Mouse (Mus musculus): ENCODE measurements around the gene Wwox. TPM values are rescaled to one million over a fixed set of nuclear protein-coding genes. Genes with fewer than 3 reads are reported as not detected.

Gene Wwox
- 10.4 and 11.4 TPM in 2 replicates for polyA plus RNA-seq (2016; fragmentation: Nextera tagmentation; extraction: Ambion mirVana)

DNA sequence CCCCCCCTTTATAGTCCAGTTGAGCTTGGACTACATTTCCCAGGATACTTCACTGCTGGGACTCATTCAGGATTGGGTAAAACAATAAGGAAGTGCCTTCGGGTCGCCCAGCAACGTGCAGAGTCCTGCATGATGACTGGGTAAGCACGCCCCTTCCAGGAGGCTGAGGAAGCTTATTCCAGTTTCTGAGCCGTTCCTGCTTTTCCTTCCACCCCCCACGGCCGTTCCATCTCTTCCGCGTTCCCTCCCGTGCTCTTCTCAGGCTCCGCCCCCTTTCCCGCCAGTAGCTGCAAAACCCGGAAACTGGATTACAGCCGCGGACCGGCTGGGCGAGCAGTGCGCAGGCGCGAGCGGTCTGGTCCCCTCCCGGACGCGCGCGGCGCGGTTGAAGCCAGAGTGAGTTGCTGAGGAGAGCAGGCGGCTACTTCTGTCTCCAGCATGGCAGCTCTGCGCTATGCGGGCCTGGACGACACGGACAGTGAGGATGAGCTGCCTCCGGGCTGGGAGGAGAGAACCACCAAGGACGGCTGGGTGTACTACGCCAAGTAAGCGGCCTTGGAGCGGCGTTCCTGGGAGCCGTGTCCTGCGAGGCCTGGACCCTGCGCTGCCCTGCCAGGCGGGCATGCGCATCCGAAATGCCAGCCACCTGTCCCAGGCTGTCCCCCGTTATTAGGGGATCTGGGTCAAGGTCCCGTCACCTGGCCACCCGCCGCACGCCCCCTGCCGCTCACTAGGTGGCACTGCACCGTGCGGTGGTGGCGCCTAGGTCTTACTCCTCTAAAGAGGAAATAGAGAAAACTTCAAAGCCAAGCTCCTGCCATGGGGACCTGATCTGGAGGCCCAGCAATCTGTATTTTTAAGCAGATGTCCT is at the start of gene Wwox:
Gene Wwox (plus strand): TSS at position 322 of the 871 bp plus-strand sequence.
- WGBS = under 1% methylated on average over 54 of the region's 54 CpGs

GRCm38 (mm10) chr8:114390465-114391254 is 48.8 kb upstream of the Wwox start:
- Histone ChIP-seq H3K4me1 (replicated peaks) (no peaks in the 10 kb centered on the region), H3K4me3 (no peak overlapping the region), H3K27me3 (replicated peaks) (no peaks in the 10 kb centered on the region), H3K36me3 (no peaks in the 10 kb centered on the region), H3K4me2 (no peak overlapping the region), H3K9ac (no peak overlapping the region), H3K9me3 (replicated peaks) (no peaks in the 10 kb centered on the region), H3K27ac (ENCODE audit: poor library complexity, severe bottlenecking) (no peak overlapping the region)
- WGBS = 79% methylated on average over 12 of the region's 13 CpGs
- no peak for ATAC-seq (ENCODE audit: insufficient number of reproducible peaks, low FRiP score)

More for the DNA sequence above, at the start of gene Wwox:
- Histone ChIP-seq H3K9me3 (replicated peaks) (no peaks in the 10 kb centered on the region), H3K27ac (ENCODE audit: poor library complexity, severe bottlenecking) (peak within 1 kb of the TSS; percentile 63), H3K9ac (peak within 1 kb of the TSS; percentile 74), H3K4me3 (peak within 1 kb of the TSS; percentile 62), H3K4me2 (peak within 1 kb of the TSS; percentile 79), H3K27me3 (replicated peaks) (no peaks in the 10 kb centered on the region), H3K4me1 (replicated peaks) (peaks cover 7% of the 10 kb centered on the region), H3K36me3 (no peaks in the 10 kb centered on the region)
- peak; percentile 97 for ATAC-seq (ENCODE audit: insufficient number of reproducible peaks, low FRiP score)

- Histone ChIP-seq H3K27me3 (replicated peaks) (no peaks in the 10 kb centered on the region), H3K9me3 (replicated peaks) (no peaks in the 10 kb centered on the region), H3K9ac (no peak overlapping the region), H3K4me1 (replicated peaks) (0 out of 2 replicates have a peak, but pooled peaks cover 5% of the 10 kb centered on the region), H3K27ac (ENCODE audit: poor library complexity, severe bottlenecking) (no peak overlapping the region), H3K36me3 (no peaks in the 10 kb centered on the region), H3K4me2 (no peak overlapping the region), H3K4me3 (no peak overlapping the region)
- ATAC-seq (ENCODE audit: insufficient number of reproducible peaks, low FRiP score) = no peak
- 72% methylated on average over 5 of the region's 5 CpGs for WGBS
Measured at GRCm38 (mm10) chr8:114398326-114398725, 41.1 kb upstream of the Wwox start.

DNA sequence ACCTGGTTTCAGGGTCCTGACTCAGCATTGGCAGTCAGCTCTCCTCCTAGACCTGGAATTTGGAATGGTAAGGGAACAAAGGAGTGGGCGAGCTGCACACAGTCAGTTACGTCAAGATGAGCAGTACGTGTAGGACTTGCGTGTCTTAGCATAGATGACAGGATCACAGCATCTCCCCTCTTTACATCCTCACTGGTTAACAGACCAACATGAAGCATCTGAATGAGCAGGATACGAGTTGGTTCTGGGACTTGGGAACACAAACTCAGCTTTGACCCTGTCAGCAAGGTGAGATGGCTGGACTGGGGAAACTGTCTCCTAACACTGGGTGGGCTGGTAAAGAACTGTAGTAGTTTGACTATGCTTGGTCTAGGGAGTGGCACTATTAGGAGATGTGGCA is 40.2 kb upstream of the Wwox start:
- 88% methylated on average over 5 of the region's 5 CpGs for WGBS
- H3K27ac ChIP-seq (ENCODE audit: poor library complexity, severe bottlenecking) = no peak overlapping the region

GRCm38 (mm10) chr8:114401679-114402078 is 37.8 kb upstream of the Wwox start:
- no peak overlapping the region for H3K9ac ChIP-seq
- no peak for ATAC-seq (ENCODE audit: insufficient number of reproducible peaks, low FRiP score)
- no peak overlapping the region for H3K4me2 ChIP-seq
- H3K9me3 ChIP-seq (replicated peaks) = no peaks in the 10 kb centered on the region
- H3K36me3 ChIP-seq = no peaks in the 10 kb centered on the region
- 72% methylated on average over 7 of the region's 7 CpGs for WGBS
- 0 out of 2 replicates have a peak, but pooled peaks cover 7% of the 10 kb centered on the region for H3K4me1 ChIP-seq (replicated peaks)
- no peaks in the 10 kb centered on the region for H3K27me3 ChIP-seq (replicated peaks)
- H3K4me3 ChIP-seq = no peak overlapping the region
- no peak overlapping the region for H3K27ac ChIP-seq (ENCODE audit: poor library complexity, severe bottlenecking)

More for the DNA sequence above, 40.2 kb upstream of the Wwox start:
- H3K27me3 ChIP-seq (replicated peaks) = no peaks in the 10 kb centered on the region
- H3K9me3 ChIP-seq (replicated peaks) = no peaks in the 10 kb centered on the region
- H3K9ac ChIP-seq = no peak overlapping the region
- H3K4me1 ChIP-seq (replicated peaks) = 0 out of 2 replicates have a peak, but pooled peaks cover 7% of the 10 kb centered on the region
- H3K4me3 ChIP-seq = no peak overlapping the region
- no peak overlapping the region for H3K4me2 ChIP-seq
- ATAC-seq (ENCODE audit: insufficient number of reproducible peaks, low FRiP score) = no peak
- no peaks in the 10 kb centered on the region for H3K36me3 ChIP-seq

DNA sequence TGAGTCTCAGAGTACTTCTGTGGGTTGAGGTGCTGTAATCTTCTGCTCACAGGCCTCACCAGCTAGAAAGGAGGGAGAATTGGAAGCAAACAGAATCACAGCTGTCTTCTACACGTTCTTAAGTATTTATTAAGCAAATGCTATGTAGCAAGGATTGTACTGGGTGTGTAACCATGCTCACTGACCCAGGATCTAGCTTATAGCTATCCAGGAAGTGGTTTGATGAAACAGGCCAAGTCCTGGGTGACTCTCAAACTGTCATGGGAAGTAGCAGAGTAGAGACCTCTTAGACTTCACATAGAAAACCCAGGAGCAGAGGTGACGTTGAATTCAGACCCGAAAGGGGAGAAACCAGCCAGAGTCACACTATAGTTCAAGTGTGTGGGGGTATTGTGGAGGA is 28.0 kb upstream of the Wwox start:
- H3K36me3 ChIP-seq = no peaks in the 10 kb centered on the region
- ATAC-seq (ENCODE audit: insufficient number of reproducible peaks, low FRiP score) = no peak
- no peak overlapping the region for H3K4me3 ChIP-seq
- H3K4me1 ChIP-seq (replicated peaks) = no peaks in the 10 kb centered on the region
- H3K9ac ChIP-seq = no peak overlapping the region
- no peak overlapping the region for H3K27ac ChIP-seq (ENCODE audit: poor library complexity, severe bottlenecking)
- 70% methylated on average over 3 of the region's 3 CpGs for WGBS
- no peaks in the 10 kb centered on the region for H3K9me3 ChIP-seq (replicated peaks)
- no peaks in the 10 kb centered on the region for H3K27me3 ChIP-seq (replicated peaks)
- H3K4me2 ChIP-seq = no peak overlapping the region

GRCm38 (mm10) chr8:114417786-114418185 is 21.7 kb upstream of the Wwox start, which contains the start of gene Clec3a:
Gene Clec3a (plus strand): TSS chr8:114418086.
- Histone ChIP-seq H3K9me3 (replicated peaks) (no peaks in the 10 kb centered on the region), H3K4me2 (no peak within 1 kb of the TSS), H3K27me3 (replicated peaks) (no peaks in the 10 kb centered on the region), H3K36me3 (no peaks in the 10 kb centered on the region), H3K27ac (ENCODE audit: poor library complexity, severe bottlenecking) (no peak within 1 kb of the TSS), H3K4me3 (no peak within 1 kb of the TSS), H3K4me1 (replicated peaks) (no peaks in the 10 kb centered on the region), H3K9ac (no peak within 1 kb of the TSS)
- ATAC-seq (ENCODE audit: insufficient number of reproducible peaks, low FRiP score) = no peak
- WGBS = 69% methylated on average over 8 of the region's 8 CpGs

DNA sequence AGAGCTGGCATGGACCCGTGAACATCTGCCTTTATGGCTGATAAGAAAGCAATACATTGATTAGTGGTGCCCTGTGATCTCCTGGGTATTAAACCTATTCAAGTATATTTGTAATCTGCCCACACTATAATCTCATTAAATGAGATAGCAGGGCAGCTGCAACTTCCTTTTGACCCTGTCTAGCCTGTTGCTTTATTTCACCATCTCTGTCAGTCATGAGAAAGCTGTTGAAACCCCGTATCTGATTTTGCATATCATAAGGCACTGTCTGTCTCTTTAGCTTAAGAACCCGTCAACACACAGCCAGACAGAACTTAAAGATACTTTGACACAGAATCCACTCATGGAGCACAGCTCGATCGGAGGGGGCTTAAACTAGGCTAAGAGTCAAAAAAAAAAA is 21.0 kb upstream of the Wwox start:
- H3K4me3 ChIP-seq = no peak overlapping the region
- H3K36me3 ChIP-seq = no peaks in the 10 kb centered on the region
- no peak overlapping the region for H3K4me2 ChIP-seq
- no peak overlapping the region for H3K27ac ChIP-seq (ENCODE audit: poor library complexity, severe bottlenecking)
- H3K9ac ChIP-seq = no peak overlapping the region
- no peaks in the 10 kb centered on the region for H3K9me3 ChIP-seq (replicated peaks)
- no peaks in the 10 kb centered on the region for H3K4me1 ChIP-seq (replicated peaks)
- no peak for ATAC-seq (ENCODE audit: insufficient number of reproducible peaks, low FRiP score)
- WGBS = 61% methylated on average over 5 of the region's 5 CpGs
- H3K27me3 ChIP-seq (replicated peaks) = no peaks in the 10 kb centered on the region

- WGBS = 60% methylated on average over 6 of the region's 6 CpGs
- Histone ChIP-seq H3K9ac (no peak overlapping the region), H3K9me3 (replicated peaks) (no peaks in the 10 kb centered on the region), H3K36me3 (no peaks in the 10 kb centered on the region), H3K27me3 (replicated peaks) (no peaks in the 10 kb centered on the region), H3K4me1 (replicated peaks) (no peaks in the 10 kb centered on the region), H3K4me2 (no peak overlapping the region), H3K4me3 (no peak overlapping the region), H3K27ac (ENCODE audit: poor library complexity, severe bottlenecking) (no peak overlapping the region)
- no peak for ATAC-seq (ENCODE audit: insufficient number of reproducible peaks, low FRiP score)
Measured at GRCm38 (mm10) chr8:114418904-114419303, 20.6 kb upstream of the Wwox start.

DNA sequence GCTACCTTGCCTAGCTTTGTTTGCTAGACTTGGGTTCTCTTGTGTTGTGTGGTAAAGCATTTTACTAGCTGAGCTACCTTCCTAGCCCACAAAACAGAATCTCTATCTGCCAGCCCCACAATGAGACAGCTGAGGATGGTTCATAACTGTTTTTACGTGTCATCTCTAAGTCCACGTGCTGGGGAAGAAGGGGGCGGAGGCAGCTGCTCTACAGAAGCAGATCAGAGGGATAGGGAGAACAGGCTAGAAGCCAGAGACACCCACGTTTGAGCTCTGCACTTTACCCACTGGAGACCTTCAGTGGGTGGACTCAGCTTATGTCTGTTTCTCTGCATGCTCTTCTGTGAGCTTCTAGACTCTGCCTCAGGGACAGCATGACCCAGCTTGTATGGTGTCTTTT is 17.9 kb upstream of the Wwox start:
- no peak overlapping the region for H3K4me3 ChIP-seq
- no peak for ATAC-seq (ENCODE audit: insufficient number of reproducible peaks, low FRiP score)
- H3K27me3 ChIP-seq (replicated peaks) = no peaks in the 10 kb centered on the region
- H3K4me2 ChIP-seq = no peak overlapping the region
- no peaks in the 10 kb centered on the region for H3K4me1 ChIP-seq (replicated peaks)
- H3K27ac ChIP-seq (ENCODE audit: poor library complexity, severe bottlenecking) = no peak overlapping the region
- no peak overlapping the region for H3K9ac ChIP-seq
- no peaks in the 10 kb centered on the region for H3K9me3 ChIP-seq (replicated peaks)
- WGBS = 68% methylated on average over 4 of the region's 4 CpGs
- no peaks in the 10 kb centered on the region for H3K36me3 ChIP-seq

- 12% methylated on average over 6 of the region's 6 CpGs for WGBS
Measured at GRCm38 (mm10) chr8:114438236-114438635, 1.2 kb upstream of the Wwox start.

More at GRCm38 (mm10) chr8:114438236-114438635, 1.2 kb upstream of the Wwox start:
- ATAC-seq (ENCODE audit: insufficient number of reproducible peaks, low FRiP score) = no peak
- peaks cover 7% of the 10 kb centered on the region for H3K4me1 ChIP-seq (replicated peaks)
- H3K27me3 ChIP-seq (replicated peaks) = no peaks in the 10 kb centered on the region
- H3K4me3 ChIP-seq = no peak overlapping the region
- H3K4me2 ChIP-seq = no peak overlapping the region
- no peaks in the 10 kb centered on the region for H3K36me3 ChIP-seq
- H3K9ac ChIP-seq = no peak overlapping the region
- H3K27ac ChIP-seq (ENCODE audit: poor library complexity, severe bottlenecking) = no peak overlapping the region
- H3K9me3 ChIP-seq (replicated peaks) = no peaks in the 10 kb centered on the region
